Mouse (Mus musculus) neural tube, embryonic 14.5 days (tissue): ENCODE data around the gene Nlrp4b. TPM values are rescaled to one million over a fixed set of nuclear protein-coding genes. Genes with fewer than 3 reads are reported as not detected.
"Not testable (repeated sequence)": the region's sequence is repeated elsewhere in the genome, so short reads cannot be mapped to it uniquely, and the experiment has no call there.

Experiments used
- ATAC-seq: fragments of 200-750 bp; cut with Nextera tagmentation; 2 replicates; pipeline ENCODE4 v1.8.0; 2017; ENCODE audit warnings: low read depth, mild to moderate bottlenecking, moderate TSS enrichment, moderate library complexity
- H3K27ac ChIP-seq: fragments of 300-500 bp; sonication (generic); 2 replicates; pipeline ENCODE4 v1.5.1; 2014; ENCODE audit warnings: low read depth, mild to moderate bottlenecking, control low read depth, low read length, moderate library complexity, mixed read lengths
- H3K27me3 ChIP-seq: fragments of 300-500 bp; sonication (generic); 2 replicates; pipeline ENCODE4 v1.6.1; 2014; ENCODE audit warnings: low read length; ENCODE audit not compliant: control insufficient read depth, insufficient read depth
- H3K36me3 ChIP-seq: fragments of 300-500 bp; sonication (generic); 2 replicates; pipeline ENCODE4 v1.6.1; 2014; ENCODE audit warnings: low read length, mixed read lengths; ENCODE audit not compliant: control insufficient read depth, insufficient read depth
- H3K4me1 ChIP-seq: fragments of 300-500 bp; sonication (generic); 2 replicates; pipeline ENCODE4 v1.6.1; 2014; ENCODE audit warnings: low read length; ENCODE audit not compliant: control insufficient read depth, insufficient read depth
- H3K4me2 ChIP-seq: fragments of 300-500 bp; sonication (generic); 2 replicates; pipeline ENCODE4 v1.6.1; 2014; ENCODE audit warnings: mild to moderate bottlenecking, low read depth, low read length, control low read depth
- H3K4me3 ChIP-seq: fragments of 300-500 bp; sonication (generic); 2 replicates; pipeline ENCODE4 v1.5.1; 2014; ENCODE audit warnings: low read depth, low read length, control low read depth, mixed read lengths
- H3K9ac ChIP-seq: fragments of 300-500 bp; sonication (generic); replicated peaks from 2 replicates; pipeline ENCODE4 v1.6.1; 2014; ENCODE audit warnings: low read depth, mild to moderate bottlenecking, control low read depth, low read length, mixed read lengths
- H3K9me3 ChIP-seq: fragments of 300-500 bp; sonication (generic); 2 replicates; pipeline ENCODE4 v1.6.1; 2016; ENCODE audit warnings: low read length; ENCODE audit not compliant: control insufficient read depth
- WGBS: fragments of 180-500 bp; shearing (Covaris S2); extraction: QIAGEN DNeasy Blood & Tissue Kit; methylation state at CpG from one replicate; pipeline ENCODE4 v1.1.7; 2014; 5-methylcytosine and 5-hydroxymethylcytosine counted together
- polyA plus RNA-seq: library from polyadenylated mRNA; unstranded; fragments of >200 nt; fragmentation: Nextera tagmentation; extraction: Ambion mirVana; gene quantifications from 2 replicates; pipeline ENCODE4 v1.2.1, GENCODE M21; 2014

The Nlrp4b gene
- polyA plus RNA-seq: not detected in 2 replicates

- no peak within 1 kb of the TSS for H3K27ac ChIP-seq
- H3K27me3 ChIP-seq: no peaks in the 10 kb centered on the region
- H3K4me1 ChIP-seq: no peaks in the 10 kb centered on the region
- H3K4me3 ChIP-seq: no peak within 1 kb of the TSS
- no peaks in the 10 kb centered on the region for H3K36me3 ChIP-seq
- no peak for ATAC-seq
- peaks cover 7% of the 10 kb centered on the region; the same call in 1 of the 2 replicates for H3K9me3 ChIP-seq
- WGBS: 93% methylated on average over 1 of the region's 1 CpGs
- no peak within 1 kb of the TSS for H3K9ac ChIP-seq
- no peak within 1 kb of the TSS for H3K4me2 ChIP-seq
These were observed at the start of gene Nlrp4b for GRCm38 (mm10) chr7:10687489-10687888. Gene Nlrp4b (plus strand): TSS chr7:10687789.

GRCm38 (mm10) chr7:10754264-10754663 is 66.7 kb downstream of the Nlrp4b start, which contains the start of gene Vmn1r71:
Gene Vmn1r71 (minus strand): TSS chr7:10754364.
- Histone ChIP-seq H3K27me3 (no peaks in the 10 kb centered on the region), H3K4me1 (no peaks in the 10 kb centered on the region), H3K36me3 (no peaks in the 10 kb centered on the region), H3K4me2 (no peak within 1 kb of the TSS), H3K27ac (no peak within 1 kb of the TSS), H3K4me3 (no peak within 1 kb of the TSS), H3K9me3 (peaks cover 6% of the 10 kb centered on the region), H3K9ac (no peak within 1 kb of the TSS)
- no peak for ATAC-seq

GRCm38 (mm10) chr7:10757551-10757950 is 70.0 kb downstream of the Nlrp4b start:
- not testable (repeated sequence) for H3K27ac ChIP-seq, ATAC-seq, H3K4me1 ChIP-seq, H3K9me3 ChIP-seq, H3K9ac ChIP-seq, H3K4me3 ChIP-seq, H3K4me2 ChIP-seq, H3K27me3 ChIP-seq, H3K36me3 ChIP-seq

Other genes starting within 250 kb of the Nlrp4b start
- not detected in 2 replicates for gene Vmn1r67, start 244.5 kb upstream of the Nlrp4b start, polyA plus RNA-seq
- gene Zik1, start 192.4 kb upstream of the Nlrp4b start, polyA plus RNA-seq: 33.9 and 43.4 TPM in 2 replicates
- not detected in 2 replicates for gene Vmn1r68, start 129.3 kb upstream of the Nlrp4b start, polyA plus RNA-seq
- gene Vmn1r69, start 74.1 kb upstream of the Nlrp4b start, polyA plus RNA-seq: not detected in 2 replicates
- gene Vmn1r70, start 56.3 kb upstream of the Nlrp4b start, polyA plus RNA-seq: not detected in 2 replicates
- gene Vmn1r71, start 66.6 kb downstream of the Nlrp4b start, polyA plus RNA-seq: not detected in 2 replicates
- not detected in 2 replicates for gene Zscan4b, start 217.3 kb downstream of the Nlrp4b start, polyA plus RNA-seq